Mouse (Mus musculus): ENCODE data around the gene Garnl3. TPM values are rescaled to one million over a fixed set of nuclear protein-coding genes. Genes with fewer than 3 reads are reported as not detected.

Garnl3 gene
- total and polyA plus RNA-seq, 3 experiments: 0.08 to 0.19 TPM; not detected in 1

DNA sequence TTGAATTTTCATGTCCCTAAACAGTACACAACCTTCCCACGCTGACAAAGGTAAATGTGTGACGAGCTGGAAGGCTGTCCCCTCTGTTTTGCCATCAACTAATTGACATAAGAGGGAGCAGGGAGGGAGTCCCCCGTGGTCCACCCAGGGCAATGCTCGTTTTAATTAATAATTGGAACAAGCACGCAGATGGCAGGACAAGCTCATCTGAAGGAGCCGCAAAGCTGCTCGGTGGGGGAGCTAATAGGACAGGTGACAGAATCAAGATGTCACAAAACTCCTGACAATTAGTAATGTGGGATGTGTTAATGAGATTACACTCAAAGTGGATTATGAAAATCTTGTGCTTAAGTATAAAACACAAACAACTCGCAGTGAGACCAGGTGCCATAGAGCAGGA is 68.7 kb downstream of the Garnl3 start:
- Histone ChIP-seq H3K9ac (ENCODE audit: insufficient read depth, low read depth) (no peak overlapping the region), H3K4me2 (ENCODE audit: insufficient read depth, low read depth, poor library complexity, severe bottlenecking) (no peak overlapping the region), H3K4me1 (ENCODE audit: control insufficient read depth in 1 of 2, insufficient read depth in 2 of 2) (0 out of 4 replicates have a peak, but pooled peaks cover 0 to 4% of the 10 kb centered on the region in 2 experiments), H3K27me3 (replicated peaks) (peaks cover 8% of the 10 kb centered on the region), H3K79me2 (replicated peaks; ENCODE audit: control insufficient read depth, extremely low read depth, insufficient read depth, poor library complexity, severe bottlenecking) (no peaks in the 10 kb centered on the region), H3K27ac (ENCODE audit: insufficient read depth, low read depth) (no peak overlapping the region), H3K4me3 (replicated peaks in 1 of 3; ENCODE audit: low read depth in 2 of 3, low read length in 2 of 3, poor library complexity in 1 of 3) (no peak overlapping the region), H3K36me3 (replicated peaks in 1 of 2; ENCODE audit: control insufficient read depth in 1 of 2, insufficient read depth in 1 of 2, low read length in 1 of 2) (no peaks in the 10 kb centered on the region), H3K9me3 (replicated peaks; ENCODE audit: low read length) (no peaks in the 10 kb centered on the region)
- no peak for TF ChIP-seq ETS1 (conservative IDR thresholded peaks at IDR 0.05; ENCODE audit: low read depth, low read length)
- no peak for TF ChIP-seq PAX5 (IDR thresholded peaks at IDR 0.05; ENCODE audit: low read length)
- no peak for TF ChIP-seq TCF12 (IDR thresholded peaks at IDR 0.05; ENCODE audit: low read depth, low read length)
- no peak for TF ChIP-seq USF1 (IDR thresholded peaks at IDR 0.05; ENCODE audit: low read depth, low read length)
- no peak for TF ChIP-seq MXI1 (IDR thresholded peaks at IDR 0.05; ENCODE audit: low read depth, low read length)
- no peak for TF ChIP-seq GABPA (IDR thresholded peaks at IDR 0.05; ENCODE audit: insufficient replicate concordance, low read depth, low read length)
- in situ Hi-C loops (cut with MboI; ENCODE audit: low pct_ligation_motif_present, low pct_unique_long_range_greater_than_20kb, low sequenced_read_pairs) (no loop called here), dilution Hi-C loops (cut with MboI; ENCODE audit: extremely low pct_ligation_motif_present, extremely low pct_unique_long_range_greater_than_20kb, low sequenced_read_pairs) (no loop called here)
- DNase-seq (ENCODE audit: extremely low read depth): no peak

GRCm38 (mm10) chr2:33058926-33059325 is 72.5 kb downstream of the Garnl3 start:
- Histone ChIP-seq H3K9me3 (replicated peaks; ENCODE audit: low read length) (no peaks in the 10 kb centered on the region), H3K79me2 (replicated peaks; ENCODE audit: control insufficient read depth, extremely low read depth, insufficient read depth, poor library complexity, severe bottlenecking) (no peaks in the 10 kb centered on the region), H3K27ac (ENCODE audit: insufficient read depth, low read depth) (no peak overlapping the region), H3K4me3 (replicated peaks in 1 of 3; ENCODE audit: low read depth in 2 of 3, low read length in 2 of 3, poor library complexity in 1 of 3) (no peak overlapping the region), H3K4me2 (ENCODE audit: insufficient read depth, low read depth, poor library complexity, severe bottlenecking) (no peak overlapping the region), H3K9ac (ENCODE audit: insufficient read depth, low read depth) (no peak overlapping the region), H3K27me3 (replicated peaks) (peaks cover 7% of the 10 kb centered on the region), H3K36me3 (replicated peaks in 1 of 2; ENCODE audit: control insufficient read depth in 1 of 2, insufficient read depth in 1 of 2, low read length in 1 of 2) (no peaks in the 10 kb centered on the region), H3K4me1 (ENCODE audit: control insufficient read depth in 1 of 2, insufficient read depth in 2 of 2) (0 out of 4 replicates have a peak, but pooled peaks cover 0 to 4% of the 10 kb centered on the region in 2 experiments)
- dilution Hi-C loops (cut with MboI; ENCODE audit: extremely low pct_ligation_motif_present, extremely low pct_unique_long_range_greater_than_20kb, low sequenced_read_pairs): no loop called here
- no peak for TF ChIP-seq NELFE (IDR thresholded peaks at IDR 0.05; ENCODE audit: low read depth, low read length)
- TF ChIP-seq ZC3H11A (IDR thresholded peaks at IDR 0.05; ENCODE audit: low read depth, low read length): no peak
- TF ChIP-seq SMC3 (IDR thresholded peaks at IDR 0.05; ENCODE audit: low read depth, low read length): no peak
- no peak for TF ChIP-seq NRF1 (IDR thresholded peaks at IDR 0.05; ENCODE audit: low read depth, low read length)
- no peak for TF ChIP-seq MEF2A (IDR thresholded peaks at IDR 0.05; ENCODE audit: borderline replicate concordance, low read depth, low read length)
- TF ChIP-seq ZKSCAN1 (IDR thresholded peaks at IDR 0.05; ENCODE audit: borderline replicate concordance, low read depth, low read length): no peak
- no peak for TF ChIP-seq CTCF (conservative IDR thresholded peaks at IDR 0.05 in 1 of 2, IDR thresholded peaks at IDR 0.05 in 1 of 2; ENCODE audit: low read depth in 2 of 2, low read length in 2 of 2)
- no peak for TF ChIP-seq MAZ (IDR thresholded peaks at IDR 0.05; ENCODE audit: low read depth, low read length)
- no peak for TF ChIP-seq HCFC1 (IDR thresholded peaks at IDR 0.05; ENCODE audit: low read depth, low read length)
- no peak for TF ChIP-seq POLR2A (IDR thresholded peaks at IDR 0.05; ENCODE audit: low read depth, low read length)
- TF ChIP-seq ZNF384 (IDR thresholded peaks at IDR 0.05; ENCODE audit: low read depth, low read length): no peak
- no peak for TF ChIP-seq JUN (IDR thresholded peaks at IDR 0.05; ENCODE audit: insufficient read depth, low read depth, low read length)
- no peak for TF ChIP-seq MXI1 (IDR thresholded peaks at IDR 0.05; ENCODE audit: low read depth, low read length)
- in situ Hi-C loops (cut with MboI; ENCODE audit: low pct_ligation_motif_present, low pct_unique_long_range_greater_than_20kb, low sequenced_read_pairs): loop anchor here (10.0 kb wide), 1 partner anchor 176 kb away; no protein-coding TSS in a partner anchor
- no peak for DNase-seq (ENCODE audit: extremely low read depth)

All from CH12.LX (cell line).